Mouse (Mus musculus) urinary bladder, postnatal 25 days (tissue): Measurements from ENCODE around the gene Tm7sf3.
A peak's percentile ranks its signal among the peaks of the same experiment; 100 is the strongest.

Experiments
- DNase-seq: peaks from one replicate; pipeline ENCODE4 v3.0.0; 2022; ENCODE audit warnings: low spot score

Gene Tm7sf3

DNA sequence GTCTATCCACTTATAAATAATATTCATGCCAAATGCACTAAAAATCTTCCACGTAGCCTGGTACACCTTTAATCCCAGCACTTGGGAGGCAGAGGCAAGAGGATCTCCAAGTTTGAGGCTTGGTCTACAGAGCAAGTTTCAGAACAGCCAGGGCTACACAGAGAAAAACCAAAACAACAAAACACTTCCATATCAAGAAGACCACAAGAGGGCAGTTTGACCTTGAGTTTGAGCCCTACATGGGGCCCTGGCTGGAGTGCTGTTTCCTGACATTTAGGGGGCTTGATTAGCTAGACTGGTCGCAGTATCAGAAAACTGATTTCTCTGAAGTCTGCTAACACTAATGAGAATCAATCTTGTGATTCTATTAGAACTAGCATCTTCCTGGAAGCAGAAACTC, 18.0 kb upstream of the Tm7sf3 start:
- DNase-seq, result no peak

DNA sequence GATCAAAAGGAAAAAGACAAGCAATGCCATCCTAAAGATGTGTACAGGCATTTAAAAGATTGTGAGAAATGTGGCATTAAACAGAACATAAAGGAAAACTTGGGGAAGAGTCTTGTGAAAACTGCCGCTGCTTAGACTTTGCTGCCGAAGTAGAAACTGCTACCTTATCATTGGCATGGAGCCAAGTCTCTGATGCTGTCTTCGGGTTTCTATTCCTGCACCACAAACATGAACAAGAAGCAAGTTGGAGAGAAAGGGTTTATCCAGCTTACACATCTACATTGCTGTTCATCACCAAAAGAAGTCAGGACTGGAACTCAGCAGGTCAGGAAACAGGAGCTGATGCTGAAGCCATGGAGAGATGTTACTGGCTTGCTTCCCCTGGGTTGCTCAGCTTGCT, 10.6 kb upstream of the Tm7sf3 start:
- DNase-seq, result no peak

DNA sequence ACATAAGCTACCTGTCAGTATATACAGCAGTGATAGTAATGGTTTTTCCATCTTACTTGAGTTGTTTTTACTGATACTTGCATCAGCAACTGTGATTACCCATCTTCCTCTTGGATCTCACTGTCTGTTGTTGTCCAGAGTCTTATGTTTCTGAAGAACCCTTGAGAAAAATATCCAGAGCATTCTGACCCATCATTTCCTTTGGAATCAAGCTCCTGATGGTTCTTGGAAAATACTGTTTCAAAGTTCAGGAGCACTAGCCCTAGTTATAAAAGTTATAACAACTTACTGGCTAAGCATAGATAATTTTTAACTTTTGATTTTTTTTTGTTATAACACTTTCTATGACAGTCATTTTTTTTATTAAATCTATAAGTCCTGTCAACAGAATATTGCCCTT, 8.8 kb upstream of the Tm7sf3 start:
- DNase-seq, result no peak

DNA sequence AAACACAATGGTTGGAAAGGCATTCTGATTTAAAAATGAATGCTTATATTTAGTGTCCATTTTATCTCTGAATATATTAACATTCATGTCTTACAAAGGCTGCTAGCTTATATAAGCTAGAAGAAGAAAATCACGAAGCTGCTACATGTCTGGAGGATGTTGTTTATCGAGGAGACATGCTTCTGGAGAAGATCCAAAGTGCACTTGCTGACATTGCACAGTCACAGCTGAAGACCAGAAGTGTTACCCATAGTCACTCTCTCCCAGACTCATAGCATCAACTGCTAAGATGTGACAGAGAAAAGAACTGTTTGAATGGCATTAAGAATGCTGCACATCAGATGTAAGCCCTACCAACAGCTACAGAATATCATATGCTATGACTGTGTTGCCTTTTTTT, 7.4 kb upstream of the Tm7sf3 start:
- no peak for DNase-seq

DNA sequence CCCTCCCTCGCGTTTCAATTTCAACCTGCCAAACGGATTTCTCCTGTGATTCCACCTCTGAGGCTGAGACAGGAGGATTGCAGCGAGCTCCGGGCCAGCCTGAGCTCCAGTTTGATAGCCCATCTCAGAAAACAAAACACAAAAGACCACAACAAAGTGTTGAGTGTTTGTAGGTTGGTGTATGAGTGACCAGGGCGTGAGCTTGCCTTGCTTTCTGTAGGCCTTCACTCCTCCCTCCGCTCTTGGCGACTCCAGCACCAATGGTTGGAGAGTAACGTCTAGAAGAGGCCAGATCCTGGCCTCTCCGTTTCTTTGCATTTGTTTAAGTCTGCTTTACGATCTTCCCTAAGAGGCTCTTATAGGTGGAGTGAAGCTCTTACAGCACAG, 553 bp upstream of the Tm7sf3 start:
- DNase-seq, result no peak

DNA sequence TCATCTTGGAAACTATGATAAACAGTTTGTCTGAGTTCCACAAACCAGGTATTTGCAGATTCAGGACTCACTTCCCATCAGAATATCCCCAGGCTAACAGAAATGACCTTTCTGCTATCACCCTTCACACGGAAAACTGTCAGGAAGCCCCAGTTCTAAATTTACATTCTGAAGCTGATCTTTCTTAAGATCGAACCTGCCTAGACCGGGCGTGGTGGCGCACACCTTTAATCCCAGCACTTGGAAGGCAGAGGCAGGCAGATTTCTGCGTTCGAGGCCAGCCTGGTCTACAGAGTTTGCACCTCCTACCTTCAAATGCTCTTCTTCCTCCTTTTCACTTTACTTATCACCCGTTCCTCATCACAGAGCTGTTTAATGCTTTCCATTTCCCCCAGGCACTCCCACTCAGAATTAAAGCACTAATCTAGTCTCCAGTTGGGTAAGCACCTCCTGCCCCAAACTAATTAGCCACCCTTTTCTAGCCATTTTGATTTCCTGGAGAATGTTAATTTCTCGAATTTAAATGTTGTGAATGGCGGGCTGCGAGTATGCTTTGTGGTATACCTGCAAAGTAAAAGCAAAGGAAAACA, 908 bp downstream of the Tm7sf3 start:
- no peak for DNase-seq

DNA sequence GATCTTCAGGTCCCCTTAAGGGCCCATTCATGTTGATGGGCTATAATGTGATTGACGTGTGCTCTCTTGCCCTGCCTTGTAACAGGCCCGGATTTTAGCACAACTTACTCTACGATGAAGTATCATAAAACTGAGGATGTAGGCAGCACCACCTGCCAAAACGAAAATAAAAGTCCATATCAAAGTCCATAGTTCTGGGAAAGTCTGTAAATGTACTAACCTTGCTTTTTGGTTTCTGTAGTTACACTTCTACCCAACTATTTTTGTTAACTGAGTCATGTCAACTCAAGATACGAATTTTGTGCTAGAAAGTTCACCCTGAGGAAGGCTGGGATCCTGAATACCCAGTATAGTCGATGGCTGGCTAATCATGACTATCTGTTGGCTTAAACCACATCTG, 1.6 kb downstream of the Tm7sf3 start:
- no peak for DNase-seq

DNA sequence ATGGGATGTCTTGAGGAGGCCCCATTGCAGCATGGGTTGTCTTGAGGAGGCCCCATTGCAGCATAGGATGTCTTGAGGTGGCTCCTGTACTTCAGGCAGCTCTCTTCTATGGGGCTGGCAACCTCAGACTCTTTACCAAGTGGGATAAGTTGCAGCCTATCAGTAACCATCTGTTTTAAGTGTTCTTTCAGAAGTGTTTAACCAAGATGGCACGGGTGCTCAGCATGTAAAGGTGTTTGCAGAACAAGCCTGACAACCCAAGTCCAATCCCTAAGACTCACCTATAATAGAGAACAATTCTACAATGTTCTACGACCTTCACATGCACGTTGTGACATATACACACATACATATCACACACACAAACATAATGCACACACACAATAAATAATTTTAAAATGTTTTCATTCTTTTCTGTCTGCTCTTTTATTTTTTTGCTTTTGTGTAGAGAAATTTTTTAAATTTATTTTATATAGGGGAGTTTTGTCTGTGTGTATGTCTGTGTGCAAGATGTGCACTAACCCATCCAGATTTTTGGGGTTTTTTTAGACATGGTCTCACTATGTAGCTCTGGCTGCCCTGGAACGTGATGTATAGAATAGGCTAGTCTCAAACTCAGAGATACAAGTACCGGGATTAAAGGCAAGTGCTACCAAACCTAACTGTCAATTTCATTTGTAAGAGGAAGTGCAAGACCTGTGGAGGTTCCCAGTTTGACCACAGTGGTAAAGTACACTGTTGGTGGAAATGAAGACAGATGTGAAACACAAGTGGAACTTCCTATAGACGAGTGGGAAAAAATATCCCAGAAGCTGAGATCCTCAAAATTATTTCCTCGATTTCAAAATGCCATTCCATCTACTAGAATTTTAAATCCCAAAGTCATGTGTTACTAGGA, 2.3 kb downstream of the Tm7sf3 start:
- no peak for DNase-seq

DNA sequence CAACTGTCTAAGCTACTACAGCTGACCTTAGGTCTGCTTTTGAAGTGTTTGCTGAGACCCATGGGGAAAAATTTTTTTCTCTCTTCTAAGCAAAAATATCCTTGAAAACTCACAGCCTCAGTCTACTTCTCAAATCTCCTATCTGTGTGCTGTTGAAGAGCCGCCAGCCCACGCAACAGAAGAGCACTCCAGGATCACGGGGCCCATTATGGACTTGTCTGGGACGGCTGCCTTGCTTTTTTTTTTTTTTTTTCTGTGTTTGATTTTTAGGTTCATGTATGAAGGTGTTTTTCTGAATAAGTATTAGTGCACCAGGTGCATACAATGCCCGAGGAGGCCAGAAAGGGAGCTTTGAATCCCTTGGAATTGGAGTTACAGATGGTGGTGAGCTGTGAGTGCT, 6.1 kb downstream of the Tm7sf3 start:
- DNase-seq, result no peak

DNA sequence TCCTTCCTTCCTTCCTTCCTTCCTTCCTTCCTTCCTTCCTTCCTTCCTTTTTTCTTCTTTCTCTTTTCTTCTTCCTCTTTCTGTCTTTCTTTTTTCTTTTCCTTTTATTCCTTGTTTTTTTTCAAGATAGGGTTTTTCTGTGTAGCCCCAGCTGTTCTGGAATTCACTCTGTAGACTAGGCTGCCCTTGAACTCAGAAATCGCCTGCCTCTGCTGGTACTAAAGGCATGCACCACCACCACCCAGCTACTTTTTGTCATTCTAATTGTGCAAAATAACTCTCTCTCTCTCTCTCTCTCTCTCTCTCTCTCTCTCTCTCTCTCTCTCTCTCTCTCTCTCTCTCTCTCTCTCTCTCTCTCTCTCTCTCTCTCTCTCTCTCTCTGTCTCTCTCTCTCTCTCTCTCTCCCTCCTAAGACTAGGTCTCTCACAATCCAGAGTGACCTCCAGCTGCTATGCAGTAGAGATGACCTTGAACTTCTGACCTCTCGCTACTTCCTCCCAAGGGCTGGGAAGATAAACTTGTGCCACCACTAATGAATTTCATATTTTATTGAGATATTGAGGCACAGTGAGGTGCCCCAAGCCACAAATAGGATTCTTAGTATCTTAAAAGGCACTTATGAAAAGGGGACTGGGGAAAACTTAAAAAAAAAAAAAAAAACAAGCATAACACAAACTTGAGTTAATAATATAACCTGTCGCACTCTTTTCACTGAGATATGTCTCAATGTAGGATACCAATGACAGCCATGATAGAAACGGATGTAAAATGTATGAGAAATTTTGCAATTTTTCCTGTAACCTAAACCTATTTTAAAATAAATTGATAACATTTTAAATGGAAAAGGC, 7.6 kb downstream of the Tm7sf3 start:
- no peak for DNase-seq

DNA sequence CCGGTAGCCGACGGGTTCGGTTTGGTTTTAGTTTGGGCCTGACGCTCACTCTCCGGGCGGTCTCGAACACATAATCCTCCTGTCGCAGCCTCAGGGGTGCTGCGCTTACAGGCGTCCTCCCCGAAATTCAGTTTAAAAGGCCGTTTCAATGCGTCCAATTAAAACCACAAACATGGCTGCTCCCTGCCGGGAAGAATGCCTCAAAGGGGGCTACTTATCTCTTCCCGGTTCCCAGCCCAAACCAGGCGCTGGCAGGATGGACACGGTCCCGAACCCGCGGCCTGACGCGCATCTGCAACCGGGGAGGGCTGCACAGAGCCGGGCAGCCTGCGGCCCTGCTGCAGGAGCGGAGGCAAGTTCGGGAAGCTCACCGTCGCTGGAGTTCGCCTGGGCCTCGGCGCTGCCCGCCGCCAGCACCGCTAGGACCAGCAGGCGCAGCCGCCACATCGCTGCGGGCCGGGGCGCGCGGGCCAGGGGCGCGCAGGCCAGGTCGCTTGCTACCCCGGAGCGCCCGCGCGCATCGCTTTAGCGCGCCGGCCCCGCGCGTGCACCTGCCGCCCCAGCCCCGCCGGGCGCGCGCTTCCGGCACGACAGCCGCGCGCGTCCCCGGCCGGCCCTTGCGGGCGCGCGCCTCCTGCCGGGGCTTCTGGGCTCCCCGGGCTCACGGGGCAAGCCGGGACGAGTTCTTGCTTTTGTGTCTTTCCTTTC, 8.5 kb downstream of the Tm7sf3 start:
- peak; percentile 72 for DNase-seq

DNA sequence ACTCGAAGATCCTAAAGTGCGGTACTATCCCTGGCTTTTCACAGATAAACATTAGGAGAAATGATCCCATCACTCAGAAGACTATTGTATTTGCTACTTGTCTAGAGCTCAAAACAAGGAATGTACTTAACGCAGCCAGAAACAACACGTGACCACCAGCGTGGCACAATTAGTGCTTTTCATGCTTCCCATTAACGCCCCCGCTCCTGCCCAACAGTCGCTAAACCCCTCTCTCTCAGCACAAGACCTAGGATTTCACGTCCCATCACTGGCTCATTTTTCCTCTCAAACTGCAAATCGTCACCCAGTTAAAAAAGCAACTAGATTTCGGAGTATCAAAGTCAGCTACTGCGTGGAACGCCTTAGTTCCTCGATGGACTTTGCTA, 9.0 kb downstream of the Tm7sf3 start:
- peak; percentile 18 for DNase-seq

DNA sequence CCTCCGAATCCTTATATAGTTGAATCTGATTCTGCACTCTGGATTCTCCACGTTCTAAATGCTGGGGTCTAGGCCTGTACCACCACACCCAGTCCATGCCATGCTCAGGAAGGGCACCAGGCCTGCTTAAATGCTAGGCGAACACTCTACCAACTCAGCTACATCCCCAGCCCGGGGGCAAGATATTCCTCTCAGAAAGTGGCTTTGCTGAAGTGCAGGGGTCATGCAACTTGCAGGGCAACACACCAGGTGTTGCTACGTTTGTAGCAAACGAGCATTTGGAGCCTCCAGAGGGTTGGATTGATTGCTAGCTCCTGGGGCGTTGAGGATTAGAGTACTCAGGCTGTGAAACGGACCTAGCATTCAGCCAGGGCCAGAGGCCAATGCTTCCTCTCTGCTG, 9.5 kb downstream of the Tm7sf3 start:
- no peak for DNase-seq

DNA sequence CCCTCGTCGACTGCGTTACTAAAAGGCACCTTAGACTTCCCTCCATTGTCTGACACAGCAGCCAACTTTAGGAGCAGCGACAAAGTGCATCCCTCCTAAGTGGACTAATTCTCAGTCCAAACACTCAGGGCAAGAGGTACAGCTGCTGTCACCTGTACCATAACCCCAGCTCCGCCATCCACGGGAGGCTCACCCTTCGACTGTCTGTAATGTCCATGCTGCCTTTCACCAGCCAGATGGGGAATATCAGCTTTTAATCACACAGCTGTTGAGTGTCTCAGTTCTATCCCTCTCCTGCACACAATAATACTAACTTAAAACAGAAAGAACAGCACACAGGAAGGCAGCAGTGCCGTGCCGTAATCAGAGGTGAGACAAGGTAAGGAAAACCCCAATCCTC, 10.2 kb downstream of the Tm7sf3 start:
- DNase-seq, result no peak

DNA sequence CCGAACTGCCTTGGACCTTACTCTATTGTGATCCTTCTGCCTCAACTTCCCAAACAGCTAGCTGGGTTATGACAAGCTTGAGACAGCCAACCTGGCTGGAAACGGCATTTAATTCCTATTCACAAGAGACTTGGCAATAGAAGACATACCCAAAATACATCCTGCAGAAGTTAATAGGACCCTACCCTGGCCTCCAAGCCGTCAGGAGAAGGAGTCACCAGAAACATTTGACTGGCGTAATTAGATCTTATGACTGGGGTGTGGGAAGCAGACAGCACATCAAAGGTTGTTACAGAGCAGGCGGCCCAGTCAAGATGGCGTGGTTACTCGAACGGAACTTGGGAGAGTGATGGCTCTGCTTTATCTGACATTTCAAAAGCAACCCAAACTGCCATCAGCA, 10.8 kb downstream of the Tm7sf3 start:
- DNase-seq, result no peak

DNA sequence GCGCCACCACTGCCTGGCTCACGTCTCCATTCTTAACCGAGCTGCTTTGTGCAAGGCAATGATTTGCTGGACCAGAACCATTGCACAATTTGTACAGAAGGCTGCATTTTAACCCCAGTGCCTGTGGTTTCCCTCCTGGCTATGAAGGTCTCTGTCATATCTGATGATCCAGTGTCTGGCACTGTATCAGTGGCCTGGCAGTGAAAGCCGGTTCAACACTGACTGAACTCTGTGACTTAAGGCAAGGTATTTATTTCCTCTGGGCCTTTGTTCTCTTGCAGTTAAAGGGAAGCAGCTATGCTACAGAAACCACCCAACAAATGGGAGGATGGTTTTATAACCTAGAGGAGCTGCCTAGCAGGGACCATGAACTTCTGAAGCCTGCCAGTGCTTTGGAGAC, 11.7 kb downstream of the Tm7sf3 start:
- no peak for DNase-seq

DNA sequence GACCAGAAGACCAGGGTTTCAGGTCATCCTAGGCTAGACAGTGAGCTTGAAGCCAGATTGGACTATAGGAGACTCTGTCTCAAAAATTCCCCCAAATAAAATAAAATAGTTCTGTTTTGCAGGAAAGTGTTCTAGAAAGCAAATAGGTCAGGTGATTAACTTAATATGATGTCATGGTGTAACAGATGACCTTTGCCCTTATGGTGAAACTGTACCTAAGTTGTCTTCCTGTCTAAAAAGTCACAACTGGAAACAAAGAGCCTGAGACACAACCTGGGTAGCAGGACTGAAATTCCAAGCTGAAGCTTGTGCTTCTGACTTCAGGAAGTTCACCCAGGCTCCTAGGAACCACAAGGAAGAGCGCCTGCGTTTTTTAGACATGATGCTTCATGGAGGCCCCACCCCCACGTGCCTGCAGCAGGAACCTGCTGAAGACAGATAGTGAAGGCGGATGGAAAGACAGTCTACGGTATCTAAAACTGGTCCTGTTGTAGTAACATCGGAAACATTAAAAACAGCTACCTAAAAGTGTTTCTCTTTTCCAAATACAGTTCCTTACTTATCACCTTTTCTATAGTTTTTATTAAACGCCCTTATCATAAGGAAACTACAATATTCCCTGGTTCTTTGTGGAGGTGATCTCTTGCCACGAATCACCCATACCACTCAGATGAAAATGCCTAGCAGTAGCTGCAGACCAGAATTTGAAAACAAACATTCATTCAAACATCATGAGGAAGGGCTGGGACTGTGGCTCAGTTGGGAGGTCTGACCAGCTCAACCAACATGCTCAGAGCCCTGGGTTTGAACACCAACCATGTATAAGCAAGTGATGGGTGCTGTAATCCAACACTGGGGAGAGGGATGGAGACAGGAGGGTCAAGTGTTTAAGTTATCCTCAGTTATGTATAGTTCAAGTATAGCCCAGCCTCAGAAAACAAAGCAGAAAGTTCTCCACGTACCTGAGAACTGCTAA, 12.6 kb downstream of the Tm7sf3 start:
- no peak for DNase-seq

DNA sequence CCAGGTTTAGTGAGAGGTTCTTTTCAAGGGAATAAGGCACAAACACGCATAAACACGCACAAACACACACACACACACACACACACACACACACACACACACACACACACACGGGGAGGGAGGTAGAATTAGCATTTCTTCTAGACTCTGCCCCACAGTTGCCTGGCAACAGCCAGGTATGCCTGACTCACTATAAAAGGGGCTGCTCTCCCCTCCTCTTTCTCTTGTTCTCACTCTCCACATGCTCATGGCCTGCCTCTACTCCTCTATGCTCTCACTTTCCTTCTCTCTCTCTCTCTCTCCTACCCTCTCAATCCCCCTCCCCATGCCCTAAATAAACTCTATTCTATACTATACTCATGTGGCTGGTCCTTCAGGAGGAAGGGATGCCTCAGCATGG, 14.5 kb downstream of the Tm7sf3 start:
- DNase-seq, result no peak

DNA sequence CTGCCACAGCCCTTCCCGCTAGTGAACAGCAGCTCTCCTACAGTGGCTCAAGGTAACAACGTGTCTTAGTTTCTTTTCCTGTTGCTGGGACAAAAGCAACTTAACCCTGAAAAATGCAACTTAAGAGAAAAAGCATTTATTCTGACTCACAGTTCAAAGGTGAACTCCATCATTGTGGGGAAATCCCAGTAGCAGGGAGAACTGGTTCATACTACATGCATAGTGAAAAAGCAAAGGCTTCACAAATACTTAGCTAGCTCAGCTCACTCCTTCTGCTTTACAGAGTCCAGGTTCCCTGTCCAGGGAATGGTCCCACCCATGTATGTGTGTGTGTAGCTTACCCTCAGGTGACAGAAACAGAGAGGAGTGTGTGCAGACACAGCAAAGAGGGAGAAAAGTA, 26.0 kb downstream of the Tm7sf3 start:
- no peak for DNase-seq

DNA sequence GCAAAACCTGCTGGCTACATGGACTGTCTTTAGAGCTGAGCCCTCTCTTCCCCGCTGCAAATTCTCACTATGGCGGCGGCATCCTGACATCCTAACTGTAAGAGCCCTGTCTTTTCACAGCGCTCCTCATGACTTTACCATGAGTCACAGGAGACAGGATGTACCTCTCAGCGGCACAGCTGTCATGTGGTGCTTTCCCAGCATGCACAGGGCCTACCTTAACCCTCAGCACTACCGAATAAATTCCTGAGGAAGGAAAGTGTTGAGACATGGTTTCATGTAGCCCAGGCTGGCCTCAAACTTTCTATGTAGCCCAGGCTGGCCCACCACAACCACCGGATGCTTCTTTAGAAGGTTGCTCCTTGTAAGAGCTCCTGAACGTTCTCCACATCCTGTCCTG, 26.7 kb downstream of the Tm7sf3 start:
- DNase-seq, result no peak

DNA sequence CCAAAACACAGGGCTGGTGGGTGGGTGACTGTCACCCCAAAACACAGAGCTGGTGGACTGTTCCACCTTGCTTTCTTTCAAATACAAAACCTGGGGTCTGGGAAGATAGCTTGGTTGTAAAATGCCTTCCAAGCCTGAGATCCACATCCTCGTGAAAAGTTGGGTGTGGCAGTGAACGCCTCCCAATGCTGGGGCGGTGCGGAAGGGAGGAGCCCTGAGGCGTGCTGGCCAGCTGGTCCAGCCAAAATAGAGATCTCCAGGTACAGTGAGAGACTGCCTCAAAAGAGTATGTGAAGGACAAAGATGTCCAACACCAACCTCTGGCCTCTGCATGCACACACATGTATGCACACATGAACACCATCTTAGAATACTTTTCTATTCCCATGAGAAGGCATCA, 28.1 kb downstream of the Tm7sf3 start:
- DNase-seq, result no peak
